Mouse (Mus musculus): Measurements from ENCODE around the gene Col20a1. TPM values are rescaled to one million over a fixed set of nuclear protein-coding genes. Genes with fewer than 3 reads are reported as not detected.

Gene Col20a1
- polyA plus RNA-seq, 1 experiment from 2014 or later, result 0.35 TPM

GRCm38 (mm10) chr2:181042376-181042775 lies 56.0 kb downstream of the Col20a1 start:
- Histone ChIP-seq H3K27me3 (peaks cover 8% of the 10 kb centered on the region), H3K9me3 (no peaks in the 10 kb centered on the region), H3K4me2 (replicated peaks) (0 out of 2 replicates have a peak overlapping the region, but pooled peaks have one; percentile 3), H3K27ac (peak overlapping the region; percentile 84), H3K4me3 (replicated peaks) (no peak overlapping the region), H3K36me3 (no peaks in the 10 kb centered on the region), H3K4me1 (replicated peaks) (peaks cover 59% of the 10 kb centered on the region), H3K9ac (replicated peaks) (peak overlapping the region; percentile 45)
- peak; percentile 21 for ATAC-seq

GRCm38 (mm10) chr2:181043437-181043836 lies 57.1 kb downstream of the Col20a1 start, which contains the start of gene Chrna4:
Gene Chrna4 (minus strand): TSS chr2:181043546.
- no peak for ATAC-seq
- Histone ChIP-seq H3K4me3 (replicated peaks) (no peak within 1 kb of the TSS), H3K4me1 (replicated peaks) (peaks cover 48% of the 10 kb centered on the region), H3K36me3 (no peaks in the 10 kb centered on the region), H3K9me3 (no peaks in the 10 kb centered on the region), H3K27ac (peak within 1 kb of the TSS; percentile 84), H3K4me2 (replicated peaks) (0 out of 2 replicates have a peak within 1 kb of the TSS, but pooled peaks have one; percentile 3), H3K9ac (replicated peaks) (peak within 1 kb of the TSS; percentile 45), H3K27me3 (peaks cover 8% of the 10 kb centered on the region)
- 46% methylated on average over 3 of the region's 3 CpGs for WGBS

GRCm38 (mm10) chr2:181044001-181044400 lies 57.7 kb downstream of the Col20a1 start:
- no peak overlapping the region for H3K9ac ChIP-seq (replicated peaks)
- WGBS, result 9% methylated on average over 3 of the region's 3 CpGs
- no peaks in the 10 kb centered on the region for H3K9me3 ChIP-seq
- no peaks in the 10 kb centered on the region for H3K36me3 ChIP-seq
- H3K27me3 ChIP-seq, result peaks cover 8% of the 10 kb centered on the region
- H3K4me1 ChIP-seq (replicated peaks), result peaks cover 48% of the 10 kb centered on the region
- H3K27ac ChIP-seq, result peak overlapping the region; percentile 84
- peak; percentile 22; the same call in 1 of the 2 replicates for ATAC-seq
- H3K4me2 ChIP-seq (replicated peaks), result no peak overlapping the region
- no peak overlapping the region for H3K4me3 ChIP-seq (replicated peaks)

- no peak overlapping the region for H3K9ac ChIP-seq (replicated peaks)
- peaks cover 19% of the 10 kb centered on the region for H3K4me1 ChIP-seq (replicated peaks)
- WGBS, result 70% methylated on average over 7 of the region's 7 CpGs
- no peak overlapping the region for H3K4me2 ChIP-seq (replicated peaks)
- no peaks in the 10 kb centered on the region for H3K9me3 ChIP-seq
- no peaks in the 10 kb centered on the region for H3K27me3 ChIP-seq
- H3K36me3 ChIP-seq, result no peaks in the 10 kb centered on the region
- no peak for ATAC-seq
- H3K27ac ChIP-seq, result no peak overlapping the region
- no peak overlapping the region for H3K4me3 ChIP-seq (replicated peaks)
Observed at GRCm38 (mm10) chr2:181048252-181048945, 62.1 kb downstream of the Col20a1 start.

- Histone ChIP-seq H3K27ac (no peak overlapping the region), H3K4me1 (replicated peaks) (peaks cover 13% of the 10 kb centered on the region), H3K27me3 (no peaks in the 10 kb centered on the region), H3K4me3 (replicated peaks) (no peak overlapping the region), H3K36me3 (no peaks in the 10 kb centered on the region), H3K4me2 (replicated peaks) (no peak overlapping the region), H3K9ac (replicated peaks) (no peak overlapping the region), H3K9me3 (no peaks in the 10 kb centered on the region)
- ATAC-seq, result no peak
- 85% methylated on average over 9 of the region's 9 CpGs for WGBS
Observed at GRCm38 (mm10) chr2:181048986-181049385, 62.7 kb downstream of the Col20a1 start.

GRCm38 (mm10) chr2:181052171-181052570 lies 65.8 kb downstream of the Col20a1 start:
- H3K27me3 ChIP-seq, result no peaks in the 10 kb centered on the region
- H3K27ac ChIP-seq, result no peak overlapping the region
- WGBS, result 96% methylated on average over 1 of the region's 1 CpGs
- no peak overlapping the region for H3K4me3 ChIP-seq (replicated peaks)
- no peak overlapping the region for H3K9ac ChIP-seq (replicated peaks)
- H3K9me3 ChIP-seq, result no peaks in the 10 kb centered on the region
- H3K4me2 ChIP-seq (replicated peaks), result no peak overlapping the region
- H3K36me3 ChIP-seq, result no peaks in the 10 kb centered on the region
- no peak for ATAC-seq
- peaks cover 15% of the 10 kb centered on the region for H3K4me1 ChIP-seq (replicated peaks)

- H3K4me3 ChIP-seq (replicated peaks), result no peak overlapping the region
- peak overlapping the region; percentile 73 for H3K27ac ChIP-seq
- peak; percentile 74 for ATAC-seq
Observed at GRCm38 (mm10) chr2:181057341-181057740, 71.0 kb downstream of the Col20a1 start.

GRCm38 (mm10) chr2:181058193-181058592 lies 71.9 kb downstream of the Col20a1 start:
- Histone ChIP-seq H3K27me3 (no peaks in the 10 kb centered on the region), H3K9ac (replicated peaks) (no peak overlapping the region), H3K4me3 (replicated peaks) (no peak overlapping the region), H3K4me1 (replicated peaks) (peaks cover 27% of the 10 kb centered on the region), H3K9me3 (no peaks in the 10 kb centered on the region), H3K27ac (peak overlapping the region; percentile 73; the same call in 1 of the 2 replicates), H3K4me2 (replicated peaks) (no peak overlapping the region), H3K36me3 (no peaks in the 10 kb centered on the region)
- WGBS, result 49% methylated on average over 3 of the region's 3 CpGs
- no peak for ATAC-seq

More at GRCm38 (mm10) chr2:181057341-181057740, 71.0 kb downstream of the Col20a1 start:
- Histone ChIP-seq H3K9me3 (no peaks in the 10 kb centered on the region), H3K27me3 (no peaks in the 10 kb centered on the region), H3K4me2 (replicated peaks) (no peak overlapping the region; the same call in 1 of the 2 replicates), H3K9ac (replicated peaks) (no peak overlapping the region), H3K36me3 (no peaks in the 10 kb centered on the region), H3K4me1 (replicated peaks) (peaks cover 27% of the 10 kb centered on the region)
- 34% methylated on average over 8 of the region's 8 CpGs for WGBS

GRCm38 (mm10) chr2:181060127-181060526 lies 73.8 kb downstream of the Col20a1 start:
- Histone ChIP-seq H3K27ac (no peak overlapping the region), H3K36me3 (no peaks in the 10 kb centered on the region), H3K9me3 (no peaks in the 10 kb centered on the region), H3K27me3 (no peaks in the 10 kb centered on the region), H3K4me2 (replicated peaks) (no peak overlapping the region), H3K9ac (replicated peaks) (no peak overlapping the region), H3K4me1 (replicated peaks) (peaks cover 27% of the 10 kb centered on the region), H3K4me3 (replicated peaks) (no peak overlapping the region)
- peak; percentile 74 for ATAC-seq
- 18% methylated on average over 5 of the region's 5 CpGs for WGBS

GRCm38 (mm10) chr2:181065827-181066226 lies 79.5 kb downstream of the Col20a1 start:
- Histone ChIP-seq H3K4me1 (replicated peaks) (no peaks in the 10 kb centered on the region), H3K27me3 (no peaks in the 10 kb centered on the region), H3K27ac (no peak overlapping the region), H3K9me3 (no peaks in the 10 kb centered on the region), H3K4me3 (replicated peaks) (no peak overlapping the region), H3K36me3 (no peaks in the 10 kb centered on the region), H3K9ac (replicated peaks) (no peak overlapping the region), H3K4me2 (replicated peaks) (no peak overlapping the region)
- WGBS, result 60% methylated on average over 4 of the region's 4 CpGs
- no peak for ATAC-seq

All from midbrain, embryonic 13.5 days (tissue).